ENCODE assay signal across 8 mouse cellular contexts in the genomic region with DNA sequence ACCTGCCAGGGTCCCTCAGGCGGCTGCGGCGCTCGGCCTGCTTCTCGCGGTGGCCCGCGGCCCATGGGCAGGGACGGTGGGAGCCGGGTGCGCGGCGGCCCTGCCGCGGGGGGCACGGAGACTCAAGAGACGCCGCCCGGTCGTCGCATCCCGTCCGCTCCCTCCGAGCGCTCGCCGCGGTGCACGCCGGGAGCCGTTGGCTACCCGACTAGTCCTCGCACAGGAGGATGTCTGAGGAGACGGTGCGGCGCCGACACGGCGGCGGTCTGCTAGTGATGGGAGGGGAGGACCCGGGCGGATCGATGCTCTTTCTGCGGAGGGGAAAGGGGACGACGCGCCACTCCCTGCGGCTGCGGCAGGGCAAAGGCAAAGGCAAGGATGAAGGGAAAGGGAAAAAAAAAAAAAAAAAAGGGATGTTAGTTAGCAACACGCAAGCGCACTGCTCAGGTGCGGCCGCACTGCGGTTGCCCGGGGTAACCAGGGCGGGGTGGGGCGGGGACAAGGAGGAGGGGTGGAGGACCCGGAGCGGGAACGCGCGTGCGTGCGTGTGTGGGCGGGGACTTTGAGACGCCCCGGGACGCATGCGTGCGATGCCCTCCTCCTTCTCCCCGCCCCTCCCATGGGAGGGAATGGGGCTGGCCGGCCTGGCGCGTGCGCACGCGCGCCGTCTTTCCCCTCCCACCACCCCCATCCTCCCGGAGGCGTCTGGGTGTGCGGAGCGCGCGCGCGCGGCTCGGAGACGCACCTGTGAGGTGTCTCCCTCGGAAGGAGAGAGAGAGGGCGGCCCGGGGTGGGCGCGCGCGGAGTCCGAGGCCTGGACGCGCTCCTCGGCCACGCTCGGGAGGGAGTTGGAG. TPM values are rescaled to one million over a fixed set of nuclear protein-coding genes. Genes with fewer than 3 reads are reported as not detected.
DNase-seq lines count a peak whose midpoint lies in the region; ATAC-seq lines count a peak whose summit lies in the region.

A gene (minus strand): TSS at position 412 of the 854 bp plus-strand sequence.
A gene (plus strand): TSS at position 679 of the 854 bp plus-strand sequence.

- peak; percentile 93 for ATAC-seq in intestine, embryonic 14.5 days (replicated peaks; ENCODE audit: low FRiP score, low TSS enrichment, low read depth)

- peak within 1 kb of the TSS; percentile 57 for H3K4me3 ChIP-seq in intestine, embryonic 14.5 days (ENCODE audit: low read depth, low read length)

- peaks cover 24% of the 10 kb centered on the region for H3K27me3 ChIP-seq in intestine, embryonic 14.5 days (replicated peaks; ENCODE audit: control insufficient read depth, insufficient read depth, low read length)

- no peaks in the 10 kb centered on the region for H3K9me3 ChIP-seq in intestine, embryonic 14.5 days (ENCODE audit: control insufficient read depth, low read length)

- 0% methylated on average over 95 of the region's 103 CpGs for WGBS in intestine, embryonic 14.5 days

- peak within 1 kb of the TSS; percentile 61 for H3K9ac ChIP-seq in intestine, embryonic 14.5 days (ENCODE audit: low read length)

- intact Hi-C loops in left cerebral cortex, postnatal 14 days (cut with DNase I) = no loop called here

- peaks cover 13% of the 10 kb centered on the region for H3K36me3 ChIP-seq in intestine, embryonic 14.5 days (ENCODE audit: control insufficient read depth, insufficient read depth, low read length)

- peaks cover 12% of the 10 kb centered on the region for H3K4me1 ChIP-seq in intestine, embryonic 14.5 days (replicated peaks; ENCODE audit: control insufficient read depth, insufficient read depth, low read length)

- peak within 1 kb of the TSS; percentile 68 for H3K4me2 ChIP-seq in intestine, embryonic 14.5 days (ENCODE audit: low read length)

- DNase-seq in adrenal gland, adult 18-20 months (ENCODE audit: low spot score in 2 of 2) = peak; percentile 93 to 97
- DNase-seq in embryo, embryonic 11 days = peak; percentile 100
- DNase-seq in gastrocnemius, postnatal 25 days = peak; percentile 98
- peak; percentile 97 for DNase-seq in intestine, embryonic 14.5 days (ENCODE audit: low spot score)
- peak; percentile 98 to 99 for DNase-seq in left cerebral cortex, postnatal 14 days (ENCODE audit: low spot score in 2 of 2)
- DNase-seq in mesoderm, embryonic 11.5 days (ENCODE audit: low read depth, low spot score) = peak; percentile 99
- peak; percentile 97 for DNase-seq in right cerebral cortex, postnatal 36 days (ENCODE audit: low spot score in 2 of 2)
- peak; percentile 99 for DNase-seq in yolk sac, embryonic 10.5 days (ENCODE audit: low spot score)

- peak within 1 kb of the TSS; percentile 69 for H3K27ac ChIP-seq in intestine, embryonic 14.5 days (ENCODE audit: low read depth)

RNA-seq across cellular contexts. Expression of the first gene that starts in this region (rescaled TPM):
- 1 to 10 TPM; 6.4 to 8.4 TPM for total RNA-seq in adrenal gland, adult 18-20 months (2021)
- total RNA-seq in gastrocnemius, postnatal 25 days (2021) = under 1 TPM; 0.26 to 0.40 TPM
- 6.8 and 7.4 TPM in 2 replicates for polyA plus RNA-seq in intestine, embryonic 14.5 days (2014; fragmentation: Nextera tagmentation; extraction: Ambion mirVana)
- total RNA-seq in left cerebral cortex, postnatal 14 days (2021) = 10 to 100 TPM; 52.1 to 53.0 TPM

RNA-seq across cellular contexts. Expression of the second gene that starts in this region (rescaled TPM):
- total RNA-seq in adrenal gland, adult 18-20 months (2021) = 10 to 100 TPM; 52.4 to 60.3 TPM
- total RNA-seq in gastrocnemius, postnatal 25 days (2021) = 10 to 100 TPM; 18.2 to 19.0 TPM
- 69.6 and 81.1 TPM in 2 replicates for polyA plus RNA-seq in intestine, embryonic 14.5 days (2014; fragmentation: Nextera tagmentation; extraction: Ambion mirVana)
- total RNA-seq in left cerebral cortex, postnatal 14 days (2021) = 10 to 100 TPM; 55.7 to 60.3 TPM

Comparison
In these comparisons a context has a peak if more than half of its experiments do, and no peak if none do; other contexts are left out.
1. Peak in every context shown above with its lines: DNase-seq, ATAC-seq, H3K4me3 ChIP-seq and H3K27ac ChIP-seq.
2. RNA of the first gene that starts in this region (total RNA-seq): 52.1 to 53.0 TPM in left cerebral cortex, postnatal 14 days; 6.4 to 8.4 TPM in adrenal gland, adult 18-20 months and 0.26 to 0.40 TPM in gastrocnemius, postnatal 25 days; every median in the first group is over 4 times any median in the second.